Mouse (Mus musculus) intestine, postnatal 0 days (tissue): ENCODE measurements around the gene Ppm1f. TPM values are rescaled to one million over a fixed set of nuclear protein-coding genes. Genes with fewer than 3 reads are reported as not detected.
"Not testable (repeated sequence)": the region's sequence is repeated elsewhere in the genome, so short reads cannot be mapped to it uniquely, and the experiment has no call there.

Experiments used
- ATAC-seq: fragments of 200-750 bp; cut with Nextera tagmentation; 2 replicates; pipeline ENCODE4 v1.8.0; 2017; ENCODE audit warnings: mild to moderate bottlenecking, moderate TSS enrichment, moderate library complexity
- H3K27ac ChIP-seq: fragments of 300-500 bp; sonication (generic); 2 replicates; pipeline ENCODE4 v1.5.1; 2014; ENCODE audit warnings: mild to moderate bottlenecking, low read depth, low read length, moderate library complexity
- H3K27me3 ChIP-seq: fragments of 300-500 bp; sonication (generic); replicated peaks from 2 replicates; pipeline ENCODE4 v1.6.1; 2014; ENCODE audit warnings: low read length, mixed read lengths; ENCODE audit not compliant: control insufficient read depth, insufficient read depth
- H3K36me3 ChIP-seq: fragments of 300-500 bp; sonication (generic); 2 replicates; pipeline ENCODE4 v1.6.1; 2014; ENCODE audit warnings: mild to moderate bottlenecking, moderate library complexity; ENCODE audit not compliant: control insufficient read depth, insufficient read depth
- H3K4me1 ChIP-seq: fragments of 300-500 bp; sonication (generic); replicated peaks from 2 replicates; pipeline ENCODE4 v1.6.1; 2014; ENCODE audit warnings: antibody characterized with exemption, low read length, mixed read lengths; ENCODE audit not compliant: control insufficient read depth, insufficient read depth
- H3K4me2 ChIP-seq: fragments of 300-500 bp; sonication (generic); replicated peaks from 2 replicates; pipeline ENCODE4 v1.6.1; 2014; ENCODE audit warnings: low read depth, mild to moderate bottlenecking, moderate library complexity
- H3K4me3 ChIP-seq: fragments of 300-500 bp; sonication (generic); 2 replicates; pipeline ENCODE4 v1.5.1; 2014; ENCODE audit warnings: low read depth, low read length
- H3K9ac ChIP-seq: fragments of 300-500 bp; sonication (generic); 2 replicates; pipeline ENCODE4 v1.6.1; 2014; ENCODE audit warnings: mild to moderate bottlenecking, low read depth, low read length
- H3K9me3 ChIP-seq: fragments of 300-500 bp; sonication (generic); 2 replicates; pipeline ENCODE4 v1.6.1; 2016; ENCODE audit warnings: mixed run types; ENCODE audit not compliant: control insufficient read depth
- CTCF ChIP-seq: sonication (generic); IDR thresholded peaks from 2 replicates; pipeline ENCODE4 v1.5.1; 2016; ENCODE audit warnings: low read depth, mild to moderate bottlenecking, control low read depth, antibody characterized with exemption, moderate library complexity
- WGBS: fragments of 180-500 bp; shearing (Covaris S2); extraction: QIAGEN DNeasy Blood & Tissue Kit; methylation state at CpG from one replicate; pipeline ENCODE4 v1.1.7; 2014; 5-methylcytosine and 5-hydroxymethylcytosine counted together
- polyA plus RNA-seq: library from polyadenylated mRNA; unstranded; fragments of >200 nt; fragmentation: Nextera tagmentation; extraction: Ambion mirVana; gene quantifications from 2 replicates; pipeline ENCODE4 v1.2.1, GENCODE M21; 2015

Ppm1f gene
- 4.7 and 4.8 TPM in 2 replicates for polyA plus RNA-seq

- H3K27me3 ChIP-seq = no peaks in the 10 kb centered on the region
- peak; percentile 88 for ATAC-seq
- no peak within 1 kb of the TSS; the same call in 1 of the 2 replicates for H3K27ac ChIP-seq
- peaks cover 23% of the 10 kb centered on the region for H3K36me3 ChIP-seq
- H3K4me2 ChIP-seq = peak within 1 kb of the TSS; percentile 81
- no peaks in the 10 kb centered on the region; the same call in none of the 2 replicates for H3K4me1 ChIP-seq
- WGBS = under 1% methylated on average over 29 of the region's 29 CpGs
- peak; percentile 100 for TF ChIP-seq CTCF
- H3K4me3 ChIP-seq = peak within 1 kb of the TSS; percentile 59
- H3K9ac ChIP-seq = peak within 1 kb of the TSS; percentile 59
- H3K9me3 ChIP-seq = no peaks in the 10 kb centered on the region
These were observed at the start of gene Ppm1f for GRCm38 (mm10) chr16:16896382-16897055. Gene Ppm1f, plus strand, starts transcription at chr16:16896469.

DNA sequence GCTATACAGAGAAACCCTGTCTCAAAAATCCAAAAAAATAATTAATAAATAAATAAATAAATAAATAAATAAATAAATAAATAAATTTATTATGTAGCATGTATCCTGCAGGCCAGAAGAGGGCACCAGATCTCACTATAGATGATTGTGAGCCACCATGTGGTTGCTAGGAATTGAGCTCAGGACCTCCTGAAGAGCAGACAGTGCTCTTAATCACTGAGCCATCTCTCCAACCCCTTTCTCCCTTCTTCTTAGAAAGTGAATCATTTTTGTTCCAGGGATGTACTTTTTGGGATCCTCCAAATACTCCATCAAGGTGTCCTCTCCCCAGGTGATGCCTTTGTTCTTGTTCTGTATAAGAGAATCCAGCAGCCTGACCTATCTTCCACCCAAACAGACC lies 47.1 kb upstream of the Ppm1f start:
- Histone ChIP-seq H3K9me3 (no peaks in the 10 kb centered on the region), H3K27ac (no peak overlapping the region), H3K9ac (no peak overlapping the region), H3K4me2 (no peak overlapping the region), H3K4me1 (no peaks in the 10 kb centered on the region), H3K4me3 (no peak overlapping the region), H3K27me3 (no peaks in the 10 kb centered on the region), H3K36me3 (no peaks in the 10 kb centered on the region)
- ATAC-seq = no peak
- no peak for TF ChIP-seq CTCF

- Histone ChIP-seq H3K4me2 (no peak overlapping the region), H3K27me3 (no peaks in the 10 kb centered on the region), H3K4me1 (no peaks in the 10 kb centered on the region), H3K9ac (no peak overlapping the region), H3K36me3 (no peaks in the 10 kb centered on the region), H3K27ac (no peak overlapping the region), H3K9me3 (no peaks in the 10 kb centered on the region), H3K4me3 (no peak overlapping the region)
- no peak for TF ChIP-seq CTCF
- WGBS = 87% methylated on average over 3 of the region's 3 CpGs
- no peak for ATAC-seq
These were observed 43.9 kb upstream of the Ppm1f start for GRCm38 (mm10) chr16:16852411-16852810.

DNA sequence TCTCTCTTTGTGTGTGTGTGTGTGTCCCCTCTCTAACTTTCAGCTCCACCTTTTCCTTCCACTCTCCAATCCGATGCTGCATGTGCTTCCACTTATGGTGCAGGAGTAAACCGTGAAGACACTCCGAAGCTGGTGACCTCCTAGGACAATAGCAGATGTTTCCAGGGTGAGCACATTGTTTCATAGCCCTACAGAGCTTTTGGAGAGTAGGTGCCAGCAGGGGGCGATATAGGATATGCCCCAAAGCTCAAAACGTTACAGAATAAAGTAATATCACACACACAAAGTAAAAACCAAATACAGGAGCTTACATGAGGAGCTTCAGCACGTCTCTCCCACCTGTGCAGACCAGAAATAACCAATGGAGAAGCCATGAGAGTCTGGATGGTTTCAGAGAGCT lies 41.4 kb upstream of the Ppm1f start:
- Histone ChIP-seq H3K4me1 (no peaks in the 10 kb centered on the region), H3K27ac (no peak overlapping the region), H3K9me3 (no peaks in the 10 kb centered on the region), H3K9ac (no peak overlapping the region), H3K27me3 (no peaks in the 10 kb centered on the region), H3K4me2 (no peak overlapping the region), H3K36me3 (no peaks in the 10 kb centered on the region), H3K4me3 (no peak overlapping the region)
- no peak for ATAC-seq
- peak; percentile 78 for TF ChIP-seq CTCF
- WGBS = 28% methylated on average over 6 of the region's 6 CpGs

GRCm38 (mm10) chr16:16855541-16855940 lies 40.7 kb upstream of the Ppm1f start:
- Histone ChIP-seq H3K27me3 (no peaks in the 10 kb centered on the region), H3K9ac (no peak overlapping the region), H3K36me3 (no peaks in the 10 kb centered on the region), H3K4me1 (no peaks in the 10 kb centered on the region), H3K9me3 (no peaks in the 10 kb centered on the region), H3K4me3 (no peak overlapping the region), H3K4me2 (no peak overlapping the region), H3K27ac (no peak overlapping the region)
- TF ChIP-seq CTCF = no peak
- ATAC-seq = no peak
- WGBS = 86% methylated on average over 1 of the region's 1 CpGs

DNA sequence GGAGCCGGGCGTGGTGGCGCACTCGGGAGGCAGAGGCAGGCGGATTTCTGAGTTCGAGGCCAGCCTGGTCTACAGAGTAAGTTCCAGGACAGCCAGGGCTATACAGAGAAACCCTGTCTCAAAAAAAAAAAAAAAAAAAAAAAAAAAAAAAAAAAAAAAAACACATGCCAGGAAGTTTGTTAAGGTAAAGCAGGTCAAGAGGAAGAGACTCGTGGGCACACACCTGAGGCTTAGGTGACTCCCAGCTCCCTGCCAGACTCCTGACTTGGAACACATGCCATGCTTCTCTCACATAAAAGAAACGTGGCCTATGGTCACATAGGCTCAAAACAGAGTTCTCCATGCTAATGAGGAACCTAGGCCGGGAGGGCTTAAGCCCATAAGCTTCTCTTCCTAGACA lies 40.2 kb upstream of the Ppm1f start:
- H3K4me1 ChIP-seq, H3K27me3 ChIP-seq, H3K36me3 ChIP-seq, H3K9me3 ChIP-seq, ATAC-seq, H3K4me2 ChIP-seq, H3K9ac ChIP-seq, H3K4me3 ChIP-seq, H3K27ac ChIP-seq: not testable (repeated sequence)
- WGBS = 83% methylated on average over 9 of the region's 9 CpGs
